Mouse (Mus musculus): ENCODE results near the gene Nrip3.

Nrip3 gene

GRCm38 (mm10) chr7:109767575-109768350, 14.1 kb downstream of the Nrip3 start:
- no peak for DNase-seq

GRCm38 (mm10) chr7:109764009-109764408, 17.8 kb downstream of the Nrip3 start:
- no peak for DNase-seq

GRCm38 (mm10) chr7:109756291-109756690, 25.5 kb downstream of the Nrip3 start:
- DNase-seq, result no peak

- DNase-seq, result no peak
Measured at GRCm38 (mm10) chr7:109754034-109754433, 27.8 kb downstream of the Nrip3 start.

- peak; percentile 90 for DNase-seq
Measured at GRCm38 (mm10) chr7:109752008-109752925, 29.6 kb downstream of the Nrip3 start, which contains the start of gene Tmem9b. TSS of gene Tmem9b (minus strand) at chr7:109752875.

- no peak for DNase-seq
Measured at GRCm38 (mm10) chr7:109751427-109752007, 30.3 kb downstream of the Nrip3 start.

GRCm38 (mm10) chr7:109747747-109748146, 34.1 kb downstream of the Nrip3 start:
- no peak for DNase-seq

- DNase-seq, result no peak
Measured at GRCm38 (mm10) chr7:109741703-109742102, 40.1 kb downstream of the Nrip3 start.

- no peak for DNase-seq
Measured at GRCm38 (mm10) chr7:109741060-109741459, 40.8 kb downstream of the Nrip3 start.

GRCm38 (mm10) chr7:109739822-109740370, 41.9 kb downstream of the Nrip3 start:
- no peak for DNase-seq

- DNase-seq, result no peak
Measured at GRCm38 (mm10) chr7:109734806-109735205, 47.0 kb downstream of the Nrip3 start.

GRCm38 (mm10) chr7:109731626-109732025, 50.2 kb downstream of the Nrip3 start, which contains the start of gene Ascl3:
TSS of gene Ascl3 (minus strand) at chr7:109731726.
- no peak for DNase-seq

GRCm38 (mm10) chr7:109723697-109724096, 58.1 kb downstream of the Nrip3 start, which contains the start of gene BC051019:
TSS of gene BC051019 (minus strand) at chr7:109723850.
- no peak for DNase-seq

GRCm38 (mm10) chr7:109723114-109723513, 58.7 kb downstream of the Nrip3 start:
- DNase-seq, result no peak

- peak; percentile 20 to 38 for DNase-seq
Measured at GRCm38 (mm10) chr7:109722618-109723017, 59.2 kb downstream of the Nrip3 start.

- peak; percentile 58 to 71 for DNase-seq
Measured at GRCm38 (mm10) chr7:109719286-109719685, 62.5 kb downstream of the Nrip3 start.

GRCm38 (mm10) chr7:109713434-109713982, 68.3 kb downstream of the Nrip3 start:
- no peak for DNase-seq

- no peak for DNase-seq
Measured at GRCm38 (mm10) chr7:109712198-109712597, 69.6 kb downstream of the Nrip3 start.

GRCm38 (mm10) chr7:109710069-109710468, 71.8 kb downstream of the Nrip3 start:
- no peak for DNase-seq

GRCm38 (mm10) chr7:109708961-109709382, 72.9 kb downstream of the Nrip3 start:
- DNase-seq, result peak in 1 of 2 experiments; percentile 20

All from cerebellum, postnatal 10 days (tissue).